Mouse (Mus musculus) megakaryocyte, embryonic 14.5 days (primary cell): ENCODE measurements around the gene Olfr987.
"Not testable (repeated sequence)": the region's sequence is repeated elsewhere in the genome, so short reads cannot be mapped to it uniquely, and the experiment has no call there.

Source experiments
- FLI1 ChIP-seq: IDR thresholded peaks from 2 replicates; pipeline ENCODE4 v1.6.1; 2012; ENCODE audit warnings: low read length, inconsistent platforms, mixed read lengths
- GATA1 ChIP-seq: IDR thresholded peaks from 3 replicates; pipeline ENCODE4 v1.6.1; 2012; ENCODE audit warnings: mixed read lengths, low read length, inconsistent platforms, borderline replicate concordance

GRCm38 (mm10) chr2:85363127-85363526 lies 24.0 kb upstream of the Olfr987 start, which contains the start of gene Olfr988:
- TF ChIP-seq FLI1, GATA1: not testable (repeated sequence)
